Mouse (Mus musculus): ENCODE measurements around the gene Ndufv3. TPM values are rescaled to one million over a fixed set of nuclear protein-coding genes. Genes with fewer than 3 reads are reported as not detected.
A peak's percentile ranks its signal among the peaks of the same experiment; 100 is the strongest.

Ndufv3 gene
- total and polyA plus RNA-seq, 2 experiments: 152 to 269 TPM

DNA sequence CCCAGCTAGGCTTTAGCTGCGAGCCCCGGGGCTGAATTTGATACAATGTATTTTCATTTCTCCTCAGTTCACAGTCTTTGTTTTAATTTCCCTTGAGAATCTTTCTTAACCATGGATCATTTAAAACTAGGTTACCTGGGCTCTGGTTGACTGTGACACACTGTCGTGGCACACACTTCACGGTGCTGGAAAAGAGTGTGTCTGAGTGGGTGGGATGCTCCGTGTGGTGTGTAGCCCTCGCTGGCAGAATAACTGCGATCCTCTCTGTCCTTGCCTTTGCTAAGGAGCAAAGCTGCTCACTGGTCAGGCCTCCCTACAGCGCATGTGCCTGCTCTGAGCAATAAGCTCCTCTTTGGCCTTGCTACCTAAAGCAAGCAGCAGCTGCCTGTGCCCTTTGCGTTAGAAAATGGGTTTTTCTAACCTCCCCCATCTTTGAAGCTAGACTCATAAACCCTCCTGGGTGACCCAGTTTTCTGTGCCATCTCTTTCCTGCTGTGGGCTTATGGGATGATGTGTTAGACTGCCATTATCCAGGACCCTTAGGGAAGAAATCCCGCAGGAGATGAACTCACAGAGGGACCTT, 33.2 kb upstream of the Ndufv3 start:
- no peak for DNase-seq (ENCODE audit: extremely low read depth, low read depth, low spot score)
- Histone ChIP-seq H3K36me3 (ENCODE audit: control insufficient read depth, insufficient read depth, low read length) (no peaks in the 10 kb centered on the region), H3K4me3 (ENCODE audit: insufficient read depth, low read depth, low read length) (no peak overlapping the region), H3K9ac (ENCODE audit: low read depth, low read length) (no peak overlapping the region), H3K27me3 (ENCODE audit: control insufficient read depth, insufficient read depth, low read length) (no peaks in the 10 kb centered on the region), H3K27ac (replicated peaks; ENCODE audit: insufficient read depth, low read depth, low read length) (no peak overlapping the region), H3K79me2 (ENCODE audit: control insufficient read depth, insufficient read depth, low read length) (no peaks in the 10 kb centered on the region), H3K4me1 (ENCODE audit: control insufficient read depth, insufficient read depth, low read length) (no peaks in the 10 kb centered on the region)
- 92% methylated on average over 10 of the region's 10 CpGs for WGBS
- TF ChIP-seq POLR2A (IDR thresholded peaks at IDR 0.05; ENCODE audit: extremely low read depth, insufficient read depth, low read length) (no peak), CTCF (IDR thresholded peaks at IDR 0.05; ENCODE audit: low read depth, low read length) (no peak)

DNA sequence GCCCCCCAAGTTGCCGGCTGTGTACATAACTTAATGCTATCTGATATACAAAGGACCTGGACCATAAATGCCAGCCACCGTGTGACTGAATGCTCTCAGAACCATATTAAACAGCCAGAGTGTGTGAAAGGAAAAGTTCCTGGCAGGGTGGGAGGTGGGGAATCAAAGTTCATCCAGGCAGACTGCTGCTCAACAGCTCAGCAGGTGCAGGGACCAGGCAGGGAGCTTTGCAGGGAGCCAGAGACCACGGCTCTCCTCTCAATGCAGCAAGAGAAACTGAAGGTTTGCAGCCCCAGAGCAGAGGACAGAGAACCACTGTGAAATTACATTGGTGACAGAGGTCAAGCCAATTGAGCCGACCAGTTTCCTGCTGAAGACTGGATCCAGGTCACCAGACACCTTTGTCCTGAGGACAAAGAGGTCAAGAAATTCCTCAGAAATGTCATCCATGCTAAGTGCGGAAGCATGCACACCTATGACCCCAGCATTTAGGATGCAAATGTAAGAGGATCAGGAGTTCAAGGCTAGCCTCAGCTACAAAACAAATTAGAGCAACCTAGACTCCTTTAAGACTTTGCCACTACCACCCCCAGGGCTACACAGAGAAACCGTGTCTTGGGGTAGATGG, 32.4 kb upstream of the Ndufv3 start:
- WGBS: 38% methylated on average over 6 of the region's 6 CpGs
- Histone ChIP-seq H3K4me1 (ENCODE audit: control insufficient read depth, insufficient read depth, low read length) (no peaks in the 10 kb centered on the region), H3K36me3 (ENCODE audit: control insufficient read depth, insufficient read depth, low read length) (no peaks in the 10 kb centered on the region), H3K4me3 (ENCODE audit: insufficient read depth, low read depth, low read length) (no peak overlapping the region), H3K79me2 (ENCODE audit: control insufficient read depth, insufficient read depth, low read length) (no peaks in the 10 kb centered on the region), H3K9ac (ENCODE audit: low read depth, low read length) (no peak overlapping the region), H3K27ac (replicated peaks; ENCODE audit: insufficient read depth, low read depth, low read length) (no peak overlapping the region), H3K27me3 (ENCODE audit: control insufficient read depth, insufficient read depth, low read length) (no peaks in the 10 kb centered on the region)
- no peak for DNase-seq (ENCODE audit: extremely low read depth, low read depth, low spot score)
- TF ChIP-seq POLR2A (IDR thresholded peaks at IDR 0.05; ENCODE audit: extremely low read depth, insufficient read depth, low read length): no peak
- no peak for TF ChIP-seq CTCF (IDR thresholded peaks at IDR 0.05; ENCODE audit: low read depth, low read length)

DNA sequence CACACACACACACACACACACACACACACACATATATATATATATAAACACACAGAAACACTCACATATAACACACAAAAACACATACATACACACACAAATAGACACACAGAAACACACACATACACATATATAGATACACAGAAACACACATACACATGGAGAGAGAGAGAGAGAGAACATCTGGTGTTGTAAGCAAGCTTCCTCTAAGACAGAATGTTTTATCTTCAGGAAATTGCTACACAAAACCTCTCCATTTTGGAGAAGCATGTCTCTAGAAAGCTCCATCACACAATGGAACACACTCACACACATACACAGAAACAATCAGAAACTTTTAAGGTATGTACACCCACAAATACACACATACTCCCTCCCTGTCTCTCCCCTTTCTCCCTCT, 28.6 kb upstream of the Ndufv3 start:
- no peaks in the 10 kb centered on the region for H3K4me1 ChIP-seq (ENCODE audit: control insufficient read depth, insufficient read depth, low read length)
- H3K27ac ChIP-seq (replicated peaks; ENCODE audit: insufficient read depth, low read depth, low read length): no peak overlapping the region
- H3K79me2 ChIP-seq (ENCODE audit: control insufficient read depth, insufficient read depth, low read length): no peaks in the 10 kb centered on the region
- H3K27me3 ChIP-seq (ENCODE audit: control insufficient read depth, insufficient read depth, low read length): no peaks in the 10 kb centered on the region
- peaks cover 2% of the 10 kb centered on the region; the same call in 1 of the 2 replicates for H3K36me3 ChIP-seq (ENCODE audit: control insufficient read depth, insufficient read depth, low read length)
- no peak overlapping the region for H3K9ac ChIP-seq (ENCODE audit: low read depth, low read length)
- no peak for TF ChIP-seq POLR2A (IDR thresholded peaks at IDR 0.05; ENCODE audit: extremely low read depth, insufficient read depth, low read length)
- DNase-seq (ENCODE audit: extremely low read depth, low read depth, low spot score): no peak
- H3K4me3 ChIP-seq (ENCODE audit: insufficient read depth, low read depth, low read length): no peak overlapping the region

DNA sequence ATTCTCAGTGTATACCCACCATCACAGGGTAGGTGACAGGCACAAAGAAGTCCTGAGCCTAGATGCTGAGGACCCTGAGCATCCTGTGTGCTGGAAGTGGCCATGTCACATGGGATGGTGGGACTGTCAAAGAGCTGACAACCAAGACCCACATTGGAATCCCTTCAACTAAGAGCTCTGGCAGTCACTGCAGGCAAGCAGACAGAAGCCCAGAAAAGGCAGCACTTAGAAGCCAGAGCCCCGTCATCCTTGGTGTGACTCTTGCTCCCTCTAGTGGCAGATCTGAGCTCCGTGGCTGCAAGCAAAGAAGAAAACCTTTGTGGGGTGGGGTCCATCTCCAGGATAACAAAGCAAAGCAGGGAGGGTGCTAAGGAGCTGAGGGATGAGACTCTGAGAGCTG, 27.5 kb upstream of the Ndufv3 start:
- Histone ChIP-seq H3K4me3 (ENCODE audit: insufficient read depth, low read depth, low read length) (no peak overlapping the region), H3K79me2 (ENCODE audit: control insufficient read depth, insufficient read depth, low read length) (no peaks in the 10 kb centered on the region), H3K9ac (ENCODE audit: low read depth, low read length) (no peak overlapping the region), H3K4me1 (ENCODE audit: control insufficient read depth, insufficient read depth, low read length) (no peaks in the 10 kb centered on the region), H3K27me3 (ENCODE audit: control insufficient read depth, insufficient read depth, low read length) (no peaks in the 10 kb centered on the region), H3K27ac (replicated peaks; ENCODE audit: insufficient read depth, low read depth, low read length) (no peak overlapping the region), H3K36me3 (ENCODE audit: control insufficient read depth, insufficient read depth, low read length) (peaks cover 2% of the 10 kb centered on the region; the same call in 1 of the 2 replicates)
- peak; percentile 56 for DNase-seq (ENCODE audit: extremely low read depth, low read depth, low spot score)
- TF ChIP-seq POLR2A (IDR thresholded peaks at IDR 0.05; ENCODE audit: extremely low read depth, insufficient read depth, low read length) (no peak), CTCF (IDR thresholded peaks at IDR 0.05; ENCODE audit: low read depth, low read length) (peak; percentile 90)
- 2% methylated on average over 2 of the region's 2 CpGs for WGBS

DNA sequence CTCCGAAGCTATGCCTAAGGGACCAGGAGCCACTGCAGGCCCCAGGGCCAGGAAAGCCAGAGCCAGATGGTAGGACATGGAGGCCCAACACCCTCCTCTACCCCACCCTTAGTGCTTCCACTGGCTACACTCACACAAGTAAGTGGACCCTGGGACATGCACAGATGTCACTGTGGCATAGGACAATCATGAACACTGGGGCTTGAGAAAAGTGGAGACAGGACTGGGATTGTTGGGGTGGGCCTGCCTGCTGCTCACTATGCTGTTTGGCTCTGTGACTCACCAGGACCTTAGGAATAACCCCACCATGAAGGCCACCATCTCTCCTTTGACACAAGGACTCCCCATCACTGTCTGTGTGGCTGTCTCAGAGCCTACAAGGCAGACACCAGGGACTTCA, 24.9 kb upstream of the Ndufv3 start:
- Histone ChIP-seq H3K36me3 (ENCODE audit: control insufficient read depth, insufficient read depth, low read length) (peaks cover 2% of the 10 kb centered on the region; the same call in 1 of the 2 replicates), H3K9ac (ENCODE audit: low read depth, low read length) (no peak overlapping the region), H3K4me1 (ENCODE audit: control insufficient read depth, insufficient read depth, low read length) (no peaks in the 10 kb centered on the region), H3K27ac (replicated peaks; ENCODE audit: insufficient read depth, low read depth, low read length) (no peak overlapping the region), H3K4me3 (ENCODE audit: insufficient read depth, low read depth, low read length) (no peak overlapping the region), H3K79me2 (ENCODE audit: control insufficient read depth, insufficient read depth, low read length) (no peaks in the 10 kb centered on the region), H3K27me3 (ENCODE audit: control insufficient read depth, insufficient read depth, low read length) (no peaks in the 10 kb centered on the region)
- WGBS: 90% methylated on average over 1 of the region's 1 CpGs
- TF ChIP-seq POLR2A (IDR thresholded peaks at IDR 0.05; ENCODE audit: extremely low read depth, insufficient read depth, low read length) (no peak), CTCF (IDR thresholded peaks at IDR 0.05; ENCODE audit: low read depth, low read length) (no peak)
- DNase-seq (ENCODE audit: extremely low read depth, low read depth, low spot score): no peak

DNA sequence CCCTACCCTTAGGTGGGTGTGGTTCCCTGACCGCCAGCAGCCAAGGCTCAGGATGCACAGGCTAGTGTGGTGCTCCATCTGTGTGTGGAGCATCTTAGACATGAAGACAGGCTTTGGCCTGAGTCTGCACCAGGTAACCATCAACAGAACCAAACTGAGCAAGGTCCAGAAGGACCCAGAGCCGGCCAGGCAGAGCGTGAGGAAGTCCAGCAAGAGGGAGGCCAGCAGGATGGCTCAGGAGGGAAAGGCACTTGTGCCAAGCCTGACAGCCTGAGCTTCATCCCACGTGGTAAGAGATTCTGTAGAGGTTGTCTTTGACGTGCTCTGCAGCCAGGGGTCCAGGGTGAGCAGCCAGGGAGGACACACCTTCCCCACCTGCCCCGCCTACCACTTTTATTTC, 22.2 kb upstream of the Ndufv3 start:
- Histone ChIP-seq H3K27me3 (ENCODE audit: control insufficient read depth, insufficient read depth, low read length) (no peaks in the 10 kb centered on the region), H3K27ac (replicated peaks; ENCODE audit: insufficient read depth, low read depth, low read length) (no peak overlapping the region), H3K79me2 (ENCODE audit: control insufficient read depth, insufficient read depth, low read length) (no peaks in the 10 kb centered on the region), H3K36me3 (ENCODE audit: control insufficient read depth, insufficient read depth, low read length) (peaks cover 4% of the 10 kb centered on the region), H3K4me1 (ENCODE audit: control insufficient read depth, insufficient read depth, low read length) (no peaks in the 10 kb centered on the region), H3K4me3 (ENCODE audit: insufficient read depth, low read depth, low read length) (no peak overlapping the region), H3K9ac (ENCODE audit: low read depth, low read length) (no peak overlapping the region)
- no peak for DNase-seq (ENCODE audit: extremely low read depth, low read depth, low spot score)
- no peak for TF ChIP-seq CTCF (IDR thresholded peaks at IDR 0.05; ENCODE audit: low read depth, low read length)
- TF ChIP-seq POLR2A (IDR thresholded peaks at IDR 0.05; ENCODE audit: extremely low read depth, insufficient read depth, low read length): no peak
- WGBS: 94% methylated on average over 6 of the region's 6 CpGs
